Mouse (Mus musculus): ENCODE data around the gene Cnnm4. TPM values are rescaled to one million over a fixed set of nuclear protein-coding genes. Genes with fewer than 3 reads are reported as not detected.

The Cnnm4 gene
- polyA plus RNA-seq, 1 experiment from 2014 or later, result 15.3 TPM

DNA sequence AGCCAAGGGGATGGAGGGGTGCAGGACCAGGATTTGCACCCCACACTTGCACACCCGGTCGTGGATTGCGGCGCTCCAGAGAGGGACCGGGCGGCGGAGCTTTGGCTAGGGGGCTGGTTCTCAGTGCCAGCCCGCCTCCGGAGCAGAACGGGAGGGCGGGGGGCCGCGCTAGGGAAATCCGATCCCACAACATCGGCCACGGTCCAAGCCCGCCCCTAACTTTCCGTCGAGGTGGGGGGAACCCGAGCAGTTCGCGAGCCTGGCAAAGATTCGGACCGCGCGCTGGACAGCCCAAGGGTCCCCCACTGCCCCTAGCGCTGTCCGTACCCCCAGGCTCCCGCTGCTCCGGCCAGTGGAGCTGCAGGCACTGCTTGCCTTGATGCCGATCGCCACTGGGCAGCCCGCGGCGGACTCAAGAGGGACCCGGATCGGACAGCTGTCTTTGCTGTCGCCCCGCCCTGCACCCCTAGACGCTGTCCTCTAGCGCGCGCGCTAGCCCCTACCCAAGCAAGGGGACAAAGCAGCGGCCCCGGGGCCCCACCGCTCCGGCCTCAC is 86.1 kb downstream of the Cnnm4 start:
- Histone ChIP-seq H3K27me3 (no peaks in the 10 kb centered on the region), H3K9ac (peak overlapping the region; percentile 87), H3K4me1 (peaks cover 49% of the 10 kb centered on the region), H3K4me2 (peak overlapping the region; percentile 82), H3K36me3 (peaks cover 30% of the 10 kb centered on the region), H3K9me3 (no peaks in the 10 kb centered on the region), H3K4me3 (peak overlapping the region; percentile 94), H3K27ac (peak overlapping the region; percentile 99)
- peak; percentile 86 for ATAC-seq (ENCODE audit: insufficient number of reproducible peaks, low FRiP score, low TSS enrichment, low read depth)
- WGBS, result under 1% methylated on average over 47 of the region's 48 CpGs

Small RNAs within 50 kb of the gene (microRNA-seq; reads per million reads assigned to microRNA genes)
- gene Gm47280, result not detected

Other genes with a start within 250 kb of the Cnnm4 start
- 52.2 and 57.2 TPM in 2 replicates for gene Uggt1, start 226.9 kb upstream of the Cnnm4 start, polyA plus RNA-seq (2015; fragmentation: Nextera tagmentation; extraction: Ambion mirVana)
- 1.7 and 2.4 TPM in 2 replicates for gene Neurl3, start 196.9 kb upstream of the Cnnm4 start, polyA plus RNA-seq (2015; fragmentation: Nextera tagmentation; extraction: Ambion mirVana)
- 12.0 and 13.5 TPM in 2 replicates for gene Arid5a, start 163.9 kb upstream of the Cnnm4 start, polyA plus RNA-seq (2015; fragmentation: Nextera tagmentation; extraction: Ambion mirVana)
- gene Kansl3, start 102.4 kb upstream of the Cnnm4 start, polyA plus RNA-seq (2015; fragmentation: Nextera tagmentation; extraction: Ambion mirVana), result 39.0 and 40.2 TPM in 2 replicates
- 0.78 and 0.98 TPM in 2 replicates for gene Fer1l5, start 99.3 kb upstream of the Cnnm4 start, polyA plus RNA-seq (2015; fragmentation: Nextera tagmentation; extraction: Ambion mirVana)
- 45.3 and 46.4 TPM in 2 replicates for gene Lman2l, start 26.3 kb upstream of the Cnnm4 start, polyA plus RNA-seq (2015; fragmentation: Nextera tagmentation; extraction: Ambion mirVana)
- gene Cnnm3, start 40.2 kb downstream of the Cnnm4 start, polyA plus RNA-seq (2015; fragmentation: Nextera tagmentation; extraction: Ambion mirVana), result 2.6 and 3.2 TPM in 2 replicates
- gene Ankrd23, start 65.3 kb downstream of the Cnnm4 start, polyA plus RNA-seq (2015; fragmentation: Nextera tagmentation; extraction: Ambion mirVana), result 19.5 and 20.6 TPM in 2 replicates
- 0.31 and 0.38 TPM in 2 replicates for gene Gm42417, start 67.8 kb downstream of the Cnnm4 start, polyA plus RNA-seq (2015; fragmentation: Nextera tagmentation; extraction: Ambion mirVana)
- gene Ankrd39, start 75.8 kb downstream of the Cnnm4 start, polyA plus RNA-seq (2015; fragmentation: Nextera tagmentation; extraction: Ambion mirVana), result 21.7 and 24.0 TPM in 2 replicates
- 15.4 and 18.1 TPM in 2 replicates for gene Sema4c, start 86.7 kb downstream of the Cnnm4 start, polyA plus RNA-seq (2015; fragmentation: Nextera tagmentation; extraction: Ambion mirVana)
- gene Fam178b, start 211.6 kb downstream of the Cnnm4 start, polyA plus RNA-seq (2015; fragmentation: Nextera tagmentation; extraction: Ambion mirVana), result 1.2 TPM in 2 replicates
- gene Cox5b, start 219.8 kb downstream of the Cnnm4 start, polyA plus RNA-seq (2015; fragmentation: Nextera tagmentation; extraction: Ambion mirVana), result 500 and 517 TPM in 2 replicates
- 0.28 TPM in 1 of 2 replicates, not detected in the other for gene 4933424G06Rik, start 238.5 kb downstream of the Cnnm4 start, polyA plus RNA-seq (2015; fragmentation: Nextera tagmentation; extraction: Ambion mirVana)
- 102 and 107 TPM in 2 replicates for gene Actr1b, start 242.8 kb downstream of the Cnnm4 start, polyA plus RNA-seq (2015; fragmentation: Nextera tagmentation; extraction: Ambion mirVana)